ENCODE assay signal across 8 mouse cellular contexts in the genomic region with DNA sequence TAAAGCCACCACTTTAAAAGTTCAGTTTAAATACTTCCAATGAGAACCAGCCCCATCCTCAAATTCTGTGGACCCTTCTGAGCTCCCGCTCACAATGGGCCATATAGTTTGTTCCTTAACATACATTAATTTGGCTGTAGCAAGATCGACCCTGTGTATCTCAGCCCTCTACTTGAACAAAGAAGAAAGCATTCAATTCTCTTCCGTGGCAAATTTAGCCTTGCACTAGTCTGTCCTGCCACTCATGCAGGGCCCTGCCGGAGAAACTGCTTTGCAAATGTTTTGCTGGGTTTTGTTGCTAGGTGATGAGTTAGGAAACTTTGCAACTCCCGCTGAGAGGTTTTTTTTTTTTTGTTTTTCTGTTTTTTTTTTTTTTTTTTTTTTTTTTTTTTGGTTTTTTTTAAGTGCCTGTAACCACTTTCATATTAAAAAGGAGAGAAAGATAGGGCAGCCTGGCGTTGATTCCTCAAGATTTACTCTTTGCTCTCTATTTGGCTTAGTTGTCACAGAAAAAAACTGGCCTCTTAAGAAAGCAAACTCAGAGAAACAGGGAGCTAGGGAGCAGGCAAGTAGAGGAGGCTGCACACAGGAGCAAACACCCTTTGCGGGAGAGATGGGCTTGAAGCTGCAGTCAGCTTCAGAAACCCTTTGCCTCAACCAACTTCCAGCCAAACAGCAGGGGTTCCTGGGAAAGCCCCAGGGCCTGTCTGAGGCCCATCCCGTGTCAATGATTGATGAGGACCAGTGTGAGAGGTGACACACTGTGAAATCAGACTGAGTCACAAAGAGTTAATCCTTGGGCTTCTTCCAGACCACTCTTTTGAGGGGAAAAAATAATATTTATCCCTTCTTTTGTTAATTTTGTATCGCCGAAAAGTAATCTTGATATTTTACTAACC.
DNase-seq lines count a peak whose midpoint lies in the region; ATAC-seq lines count a peak whose summit lies in the region.

No protein-coding gene starts in this region.

- no peaks in the 10 kb centered on the region for H3K36me3 ChIP-seq in limb, embryonic 11.5 days (ENCODE audit: control insufficient read depth, insufficient read depth, low read length)
- no peaks in the 10 kb centered on the region for H3K36me3 ChIP-seq in stomach, embryonic 15.5 days

- H3K27ac ChIP-seq in limb, embryonic 11.5 days (replicated peaks; ENCODE audit: low read depth, low read length), result no peak overlapping the region
- no peak overlapping the region; the same call in 1 of the 2 replicates for H3K27ac ChIP-seq in stomach, embryonic 15.5 days

- H3K4me3 ChIP-seq in limb, embryonic 11.5 days (ENCODE audit: low read depth, low read length), result no peak overlapping the region
- no peak overlapping the region for H3K4me3 ChIP-seq in stomach, embryonic 15.5 days (replicated peaks)

- no peak overlapping the region for H3K9ac ChIP-seq in limb, embryonic 11.5 days (ENCODE audit: low read length)
- no peak overlapping the region for H3K9ac ChIP-seq in stomach, embryonic 15.5 days

- 18% methylated on average over 10 of the region's 10 CpGs for WGBS in limb, embryonic 11.5 days
- 18% methylated on average over 10 of the region's 10 CpGs for WGBS in stomach, embryonic 15.5 days

- H3K27me3 ChIP-seq in limb, embryonic 11.5 days (ENCODE audit: control insufficient read depth, insufficient read depth, low read length), result no peaks in the 10 kb centered on the region
- H3K27me3 ChIP-seq in stomach, embryonic 15.5 days (replicated peaks), result no peaks in the 10 kb centered on the region

- peaks cover 3% of the 10 kb centered on the region; the same call in 1 of the 2 replicates for H3K4me1 ChIP-seq in limb, embryonic 11.5 days (ENCODE audit: control insufficient read depth, insufficient read depth, low read length)
- 0 out of 2 replicates have a peak, but pooled peaks cover 3% of the 10 kb centered on the region for H3K4me1 ChIP-seq in stomach, embryonic 15.5 days

- peak overlapping the region; percentile 10; the same call in 1 of the 2 replicates for H3K4me2 ChIP-seq in limb, embryonic 11.5 days (ENCODE audit: low read depth, severe bottlenecking)
- H3K4me2 ChIP-seq in stomach, embryonic 15.5 days, result peak overlapping the region; percentile 14; the same call in 1 of the 2 replicates

- H3K9me3 ChIP-seq in limb, embryonic 11.5 days (ENCODE audit: control insufficient read depth, low read length), result no peaks in the 10 kb centered on the region
- H3K9me3 ChIP-seq in stomach, embryonic 15.5 days, result no peaks in the 10 kb centered on the region

- ATAC-seq in limb, embryonic 11.5 days (ENCODE audit: insufficient number of reproducible peaks, low FRiP score, low TSS enrichment, low read depth), result no peak
- no peak for ATAC-seq in stomach, embryonic 15.5 days (ENCODE audit: insufficient read depth, low FRiP score, low read depth)

- peak; percentile 4 for DNase-seq in adrenal gland, postnatal 10 days
- no peak for DNase-seq in adrenal gland, postnatal 14 days
- DNase-seq in right cerebral cortex, postnatal 14 days, result peak; percentile 23
- no peak for DNase-seq in right cerebral cortex, postnatal 25 days
- DNase-seq in limb, embryonic 11.5 days (ENCODE audit: low spot score), result peak; percentile 47
- no peak for DNase-seq in right cerebral cortex, adult 2 months (ENCODE audit: low spot score in 2 of 2)
- DNase-seq in gastrocnemius, postnatal 25 days, result no peak

Comparison
In these comparisons a context has a peak if more than half of its experiments do, and no peak if none do; other contexts are left out.
1. DNase-seq: peak in adrenal gland, postnatal 10 days (single experiment), right cerebral cortex, postnatal 14 days (single experiment) and limb, embryonic 11.5 days (single experiment); none in adrenal gland, postnatal 14 days (single experiment), right cerebral cortex, postnatal 25 days (single experiment), right cerebral cortex, adult 2 months (0 of 2) and gastrocnemius, postnatal 25 days (single experiment).